Mouse (Mus musculus): ENCODE results near the gene Slc4a2. TPM values are rescaled to one million over a fixed set of nuclear protein-coding genes. Genes with fewer than 3 reads are reported as not detected.

Gene Slc4a2
- 10 to 100 TPM; 31.0 to 52.6 (median 39.2) TPM for total RNA-seq (2022)

GRCm38 (mm10) chr5:24423129-24424003 is at the start of gene Slc4a2, which contains the start of gene Cdk5:
TSS of gene Slc4a2 (plus strand) at chr5:24423837.
TSS of gene Cdk5 (minus strand) at chr5:24423530.
- peak; percentile 95 to 100 for DNase-seq (ENCODE audit: low spot score in 2 of 2)

- DNase-seq (ENCODE audit: low spot score in 2 of 2): no peak
These were observed 49.4 kb upstream of the Slc4a2 start for GRCm38 (mm10) chr5:24374216-24374615.

GRCm38 (mm10) chr5:24374666-24375328 is 48.8 kb upstream of the Slc4a2 start:
- DNase-seq (ENCODE audit: low spot score in 2 of 2): no peak

GRCm38 (mm10) chr5:24378700-24379099 is 44.9 kb upstream of the Slc4a2 start:
- no peak for DNase-seq (ENCODE audit: low spot score in 2 of 2)

GRCm38 (mm10) chr5:24379501-24379900 is 44.1 kb upstream of the Slc4a2 start:
- peak in 1 of 2 experiments; percentile 32 for DNase-seq (ENCODE audit: low spot score in 2 of 2)

GRCm38 (mm10) chr5:24380499-24380898 is 43.1 kb upstream of the Slc4a2 start:
- DNase-seq (ENCODE audit: low spot score in 2 of 2): no peak

- no peak for DNase-seq (ENCODE audit: low spot score in 2 of 2)
These were observed 42.2 kb upstream of the Slc4a2 start for GRCm38 (mm10) chr5:24381486-24381885.

- no peak for DNase-seq (ENCODE audit: low spot score in 2 of 2)
These were observed 41.6 kb upstream of the Slc4a2 start for GRCm38 (mm10) chr5:24381988-24382387.

GRCm38 (mm10) chr5:24383026-24383859 is 40.4 kb upstream of the Slc4a2 start:
- peak; percentile 85 to 89 for DNase-seq (ENCODE audit: low spot score in 2 of 2)

- peak; percentile 25 to 61 for DNase-seq (ENCODE audit: low spot score in 2 of 2)
These were observed 39.2 kb upstream of the Slc4a2 start for GRCm38 (mm10) chr5:24384407-24384806.

GRCm38 (mm10) chr5:24385374-24385773 is 38.3 kb upstream of the Slc4a2 start:
- no peak for DNase-seq (ENCODE audit: low spot score in 2 of 2)

GRCm38 (mm10) chr5:24385887-24386550 is 37.6 kb upstream of the Slc4a2 start:
- no peak for DNase-seq (ENCODE audit: low spot score in 2 of 2)

GRCm38 (mm10) chr5:24387264-24388241 is 36.1 kb upstream of the Slc4a2 start:
- peak; percentile 32 to 70 for DNase-seq (ENCODE audit: low spot score in 2 of 2)

GRCm38 (mm10) chr5:24388246-24388915 is 35.3 kb upstream of the Slc4a2 start:
- no peak for DNase-seq (ENCODE audit: low spot score in 2 of 2)

- no peak for DNase-seq (ENCODE audit: low spot score in 2 of 2)
These were observed 34.5 kb upstream of the Slc4a2 start for GRCm38 (mm10) chr5:24389011-24389657.

GRCm38 (mm10) chr5:24389658-24390020 is 34.0 kb upstream of the Slc4a2 start:
- DNase-seq (ENCODE audit: low spot score in 2 of 2): no peak

GRCm38 (mm10) chr5:24391864-24392263 is 31.8 kb upstream of the Slc4a2 start, which contains the start of gene Atg9b:
TSS of gene Atg9b (minus strand) at chr5:24392143.
- DNase-seq (ENCODE audit: low spot score in 2 of 2): no peak

GRCm38 (mm10) chr5:24392724-24393123 is 30.9 kb upstream of the Slc4a2 start:
- DNase-seq (ENCODE audit: low spot score in 2 of 2): no peak

Data from left cerebral cortex, adult 8-10 months (tissue).